Mouse (Mus musculus) stomach, embryonic 16.5 days (tissue): ENCODE measurements around the gene Gm21976. TPM values are rescaled to one million over a fixed set of nuclear protein-coding genes. Genes with fewer than 3 reads are reported as not detected.

Experiments
- ATAC-seq: fragments of 200-750 bp; cut with Nextera tagmentation; 2 replicates; pipeline ENCODE4 v1.8.0; 2017; ENCODE audit warnings: moderate number of reproducible peaks, moderate TSS enrichment; ENCODE audit not compliant: insufficient read depth, low FRiP score
- H3K27ac ChIP-seq: fragments of 300-500 bp; sonication (generic); 2 replicates; pipeline ENCODE4 v1.5.1; 2014; ENCODE audit warnings: low read length
- H3K27me3 ChIP-seq: fragments of 300-500 bp; sonication (generic); 2 replicates; pipeline ENCODE4 v1.6.1; 2014; ENCODE audit warnings: low read length, control low read depth, mixed read lengths; ENCODE audit not compliant: control insufficient read depth, insufficient read depth
- H3K36me3 ChIP-seq: fragments of 300-500 bp; sonication (generic); 2 replicates; pipeline ENCODE4 v1.6.1; 2014; ENCODE audit warnings: low read length; ENCODE audit not compliant: control insufficient read depth, insufficient read depth
- H3K4me1 ChIP-seq: fragments of 300-500 bp; sonication (generic); 2 replicates; pipeline ENCODE4 v1.6.1; 2014; ENCODE audit warnings: low read length, control low read depth, mixed read lengths; ENCODE audit not compliant: control insufficient read depth, insufficient read depth
- H3K4me2 ChIP-seq: fragments of 300-500 bp; sonication (generic); 2 replicates; pipeline ENCODE4 v1.6.1; 2014; ENCODE audit warnings: low read depth, low read length, mixed read lengths
- H3K4me3 ChIP-seq: fragments of 300-500 bp; sonication (generic); replicated peaks from 2 replicates; pipeline ENCODE4 v1.5.1; 2014; ENCODE audit warnings: mild to moderate bottlenecking, low read length
- H3K9ac ChIP-seq: fragments of 300-500 bp; sonication (generic); 2 replicates; pipeline ENCODE4 v1.6.1; 2014; ENCODE audit warnings: low read length
- H3K9me3 ChIP-seq: fragments of 300-500 bp; sonication (generic); replicated peaks from 2 replicates; pipeline ENCODE4 v1.6.1; 2016; ENCODE audit warnings: low read length, control low read depth; ENCODE audit not compliant: control insufficient read depth
- WGBS: fragments of 180-500 bp; shearing (Covaris S2); extraction: QIAGEN DNeasy Blood & Tissue Kit; methylation state at CpG from one replicate; pipeline ENCODE4 v1.1.7; 2014; 5-methylcytosine and 5-hydroxymethylcytosine counted together
- polyA plus RNA-seq: library from polyadenylated mRNA; unstranded; fragments of >200 nt; fragmentation: Nextera tagmentation; extraction: Ambion mirVana; gene quantifications from 2 replicates; pipeline ENCODE4 v1.2.1, GENCODE M21; 2015

The Gm21976 gene
- polyA plus RNA-seq, 1 experiment from 2014 or later = not detected

GRCm38 (mm10) chr13:98291712-98292111, 12.0 kb downstream of the Gm21976 start:
- Histone ChIP-seq H3K27me3 (no peaks in the 10 kb centered on the region), H3K4me3 (no peak overlapping the region), H3K4me1 (no peaks in the 10 kb centered on the region), H3K9me3 (no peaks in the 10 kb centered on the region), H3K36me3 (no peaks in the 10 kb centered on the region), H3K27ac (no peak overlapping the region), H3K4me2 (no peak overlapping the region), H3K9ac (no peak overlapping the region)
- no peak for ATAC-seq
- 79% methylated on average over 8 of the region's 8 CpGs for WGBS

DNA sequence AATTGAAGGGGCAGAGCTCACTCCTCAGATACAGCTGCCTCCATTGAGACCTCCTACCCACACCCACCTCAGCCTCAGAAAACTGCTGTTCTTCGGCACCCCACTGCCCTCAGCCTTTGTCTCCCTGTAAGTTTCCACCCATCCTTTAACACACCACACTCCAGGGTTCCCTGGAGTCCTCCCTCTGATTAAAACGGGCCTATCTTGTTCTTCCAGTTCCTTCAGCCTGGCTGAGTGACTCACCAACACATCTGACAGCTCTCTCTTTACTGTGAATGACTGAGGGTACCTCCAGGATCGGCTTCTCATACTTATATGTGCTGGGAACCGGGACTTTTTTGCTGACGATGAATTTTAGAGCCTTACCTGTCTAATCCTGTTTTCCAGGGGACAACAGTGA, 16.4 kb downstream of the Gm21976 start:
- ATAC-seq = peak; percentile 82
- 39% methylated on average over 5 of the region's 5 CpGs for WGBS
- Histone ChIP-seq H3K9ac (no peak overlapping the region), H3K4me3 (no peak overlapping the region), H3K27me3 (no peaks in the 10 kb centered on the region), H3K4me2 (no peak overlapping the region), H3K36me3 (no peaks in the 10 kb centered on the region), H3K4me1 (0 out of 2 replicates have a peak, but pooled peaks cover 3% of the 10 kb centered on the region), H3K9me3 (no peaks in the 10 kb centered on the region), H3K27ac (peak overlapping the region; percentile 86)

GRCm38 (mm10) chr13:98297883-98298482, 18.3 kb downstream of the Gm21976 start:
- H3K27me3 ChIP-seq = no peaks in the 10 kb centered on the region
- H3K9ac ChIP-seq = no peak overlapping the region
- no peak overlapping the region for H3K4me3 ChIP-seq
- H3K4me2 ChIP-seq = no peak overlapping the region
- 0 out of 2 replicates have a peak, but pooled peaks cover 3% of the 10 kb centered on the region for H3K4me1 ChIP-seq
- H3K36me3 ChIP-seq = no peaks in the 10 kb centered on the region
- no peak overlapping the region for H3K27ac ChIP-seq
- no peak for ATAC-seq
- 93% methylated on average over 6 of the region's 6 CpGs for WGBS
- H3K9me3 ChIP-seq = no peaks in the 10 kb centered on the region

- H3K27ac ChIP-seq = 0 out of 2 replicates have a peak overlapping the region, but pooled peaks have one; percentile 21
Observed at GRCm38 (mm10) chr13:98298833-98299758, 19.4 kb downstream of the Gm21976 start.

GRCm38 (mm10) chr13:98305257-98305656, 25.6 kb downstream of the Gm21976 start:
- Histone ChIP-seq H3K9me3 (no peaks in the 10 kb centered on the region), H3K27me3 (no peaks in the 10 kb centered on the region), H3K4me1 (peaks cover 14% of the 10 kb centered on the region), H3K9ac (no peak overlapping the region), H3K4me2 (no peak overlapping the region), H3K4me3 (no peak overlapping the region), H3K27ac (no peak overlapping the region), H3K36me3 (peaks cover 6% of the 10 kb centered on the region; the same call in 1 of the 2 replicates)
- no peak for ATAC-seq
- WGBS = 94% methylated on average over 9 of the region's 9 CpGs

More at GRCm38 (mm10) chr13:98298833-98299758, 19.4 kb downstream of the Gm21976 start:
- H3K9me3 ChIP-seq = no peaks in the 10 kb centered on the region
- H3K27me3 ChIP-seq = no peaks in the 10 kb centered on the region
- H3K4me3 ChIP-seq = no peak overlapping the region
- H3K9ac ChIP-seq = no peak overlapping the region
- no peaks in the 10 kb centered on the region for H3K36me3 ChIP-seq
- H3K4me2 ChIP-seq = peak overlapping the region; percentile 37; the same call in 1 of the 2 replicates
- ATAC-seq = peak; percentile 88
- 45% methylated on average over 21 of the region's 21 CpGs for WGBS
- 0 out of 2 replicates have a peak, but pooled peaks cover 3% of the 10 kb centered on the region for H3K4me1 ChIP-seq

DNA sequence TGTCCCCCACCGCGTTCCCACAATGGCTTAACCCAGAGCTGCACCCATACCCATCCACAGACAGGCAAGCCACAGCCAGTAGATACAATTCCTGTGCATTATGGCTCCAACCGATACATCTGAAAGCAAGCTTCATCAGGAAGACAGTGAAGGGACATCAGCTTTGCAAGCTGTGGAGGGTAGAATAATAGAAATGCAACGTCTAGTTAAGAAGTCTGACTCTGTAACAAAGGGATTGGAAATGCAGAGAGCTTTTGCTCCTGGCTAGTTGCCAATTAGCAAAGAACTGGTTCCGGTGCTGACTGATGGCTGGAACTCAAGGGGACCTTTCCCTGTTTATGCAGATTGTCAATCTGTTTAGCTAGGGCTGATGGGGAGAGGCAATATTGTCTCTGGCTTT, 26.7 kb downstream of the Gm21976 start:
- Histone ChIP-seq H3K9me3 (no peaks in the 10 kb centered on the region), H3K36me3 (peaks cover 16% of the 10 kb centered on the region), H3K27ac (peak overlapping the region; percentile 55; the same call in 1 of the 2 replicates), H3K4me2 (0 out of 2 replicates have a peak overlapping the region, but pooled peaks have one; percentile 16), H3K4me3 (no peak overlapping the region), H3K4me1 (peaks cover 14% of the 10 kb centered on the region), H3K9ac (no peak overlapping the region), H3K27me3 (no peaks in the 10 kb centered on the region)
- WGBS = 33% methylated on average over 5 of the region's 5 CpGs
- ATAC-seq = no peak

DNA sequence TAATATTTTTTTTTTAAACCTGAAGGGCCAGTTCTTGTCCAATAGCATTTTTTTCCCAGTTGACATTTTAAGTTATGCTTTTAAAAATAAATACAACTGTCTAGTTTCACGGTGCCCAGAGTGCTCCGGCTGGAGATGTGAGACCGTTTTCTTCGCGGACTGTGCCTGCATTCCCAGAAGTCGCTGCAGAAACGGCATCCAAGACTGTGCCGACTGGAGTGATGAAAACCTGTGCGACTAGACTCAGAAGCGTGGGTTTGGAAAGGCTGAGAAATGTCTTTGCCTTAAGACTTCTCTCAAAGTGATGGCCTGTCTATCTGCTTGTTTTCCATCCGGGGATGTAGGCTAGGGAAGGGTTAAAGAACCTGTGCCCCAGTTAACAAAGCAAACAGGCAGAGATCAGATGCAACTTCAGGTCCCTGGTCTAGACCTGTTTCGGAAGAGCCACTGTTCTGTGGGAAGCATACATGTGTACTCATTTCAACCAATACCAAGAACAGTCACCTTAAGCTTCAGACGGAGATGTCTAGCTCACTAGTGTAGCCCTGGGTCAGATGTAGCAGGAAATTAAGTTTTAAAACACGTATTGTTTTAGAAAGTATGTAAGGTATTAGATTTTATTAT, 27.3 kb downstream of the Gm21976 start:
- H3K9ac ChIP-seq = peak overlapping the region; percentile 26; the same call in 1 of the 2 replicates
- WGBS = 31% methylated on average over 14 of the region's 14 CpGs

DNA sequence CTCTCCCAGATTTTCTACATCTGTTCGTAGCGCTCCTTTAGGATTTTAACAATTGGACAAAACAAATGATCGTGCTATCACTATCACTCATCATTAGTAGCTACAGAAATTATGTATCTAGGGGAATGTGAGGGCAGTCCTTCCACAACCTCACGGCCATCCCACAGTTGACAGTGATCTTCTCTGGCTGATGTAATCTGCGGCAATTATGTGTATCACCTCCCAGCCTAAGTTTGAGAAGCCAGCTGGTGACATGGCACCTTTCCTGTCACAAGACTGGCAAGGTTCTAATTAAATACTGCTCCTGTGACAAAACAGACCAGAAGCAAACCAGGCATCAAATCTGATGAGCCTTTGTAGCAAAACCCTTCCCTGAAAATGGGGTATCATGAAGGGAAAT, 28.3 kb downstream of the Gm21976 start:
- no peak overlapping the region for H3K27ac ChIP-seq
- peaks cover 27% of the 10 kb centered on the region for H3K36me3 ChIP-seq
- no peaks in the 10 kb centered on the region for H3K9me3 ChIP-seq
- peaks cover 14% of the 10 kb centered on the region for H3K4me1 ChIP-seq
- no peak for ATAC-seq
- no peak overlapping the region for H3K4me2 ChIP-seq
- no peaks in the 10 kb centered on the region for H3K27me3 ChIP-seq
- no peak overlapping the region for H3K9ac ChIP-seq
- H3K4me3 ChIP-seq = no peak overlapping the region
- WGBS = 65% methylated on average over 5 of the region's 5 CpGs

More for the DNA sequence above, 27.3 kb downstream of the Gm21976 start:
- Histone ChIP-seq H3K4me1 (peaks cover 14% of the 10 kb centered on the region), H3K4me2 (peak overlapping the region; percentile 16; the same call in 1 of the 2 replicates), H3K9me3 (no peaks in the 10 kb centered on the region), H3K4me3 (no peak overlapping the region), H3K36me3 (peaks cover 22% of the 10 kb centered on the region), H3K27me3 (no peaks in the 10 kb centered on the region), H3K27ac (peak overlapping the region; percentile 52)
- ATAC-seq = no peak
